Mouse (Mus musculus): ENCODE measurements around the gene Mcts1. TPM values are rescaled to one million over a fixed set of nuclear protein-coding genes. Genes with fewer than 3 reads are reported as not detected.
A peak's percentile ranks its signal among the peaks of the same experiment; 100 is the strongest.

The Mcts1 gene
- polyA plus RNA-seq (2012; rRNA removed), result 5.2 and 8.5 TPM in 2 replicates

DNA sequence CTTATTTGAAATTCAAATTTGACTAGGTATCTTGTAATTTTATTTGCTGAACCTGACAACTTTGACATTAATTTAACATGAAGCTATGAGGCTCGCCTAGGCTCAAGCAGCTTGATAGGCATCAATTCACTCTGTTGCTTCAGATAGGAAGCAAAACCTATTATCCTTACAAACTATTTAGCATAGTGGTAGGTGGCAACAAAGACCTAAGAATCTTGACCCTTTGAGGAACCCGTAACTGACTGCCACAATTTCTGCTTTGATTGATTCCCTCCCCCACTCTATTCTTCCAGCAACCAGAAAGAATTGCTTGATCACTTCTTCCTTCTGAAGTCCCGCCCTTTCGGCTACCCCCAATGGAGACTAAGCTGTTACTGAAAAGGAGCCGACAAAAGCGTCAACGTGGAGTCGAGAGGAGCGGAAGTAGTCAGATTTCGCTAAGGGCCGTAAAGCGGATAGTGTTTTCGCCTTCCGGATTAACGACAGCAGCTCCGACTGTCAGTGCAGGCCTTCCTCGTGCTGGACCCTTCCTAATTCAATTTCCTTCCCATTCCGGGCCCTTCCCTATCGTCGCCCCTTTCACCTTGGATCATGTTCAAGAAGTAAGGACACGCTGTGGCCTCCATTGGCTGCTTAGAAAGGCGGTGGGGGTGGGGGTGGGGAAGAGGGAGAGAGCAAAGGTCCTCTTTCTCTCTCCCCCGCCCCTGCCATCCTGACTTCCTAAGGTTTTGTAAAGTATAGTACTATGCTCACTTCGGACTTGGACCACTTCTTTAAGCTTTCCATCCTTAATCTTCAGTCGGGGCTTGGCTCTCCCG is at the start of gene Mcts1:
Gene Mcts1 (plus strand): TSS at position 402 of the 818 bp plus-strand sequence.
- Histone ChIP-seq H3K4me3 (replicated peaks; ENCODE audit: extremely low read depth, low read depth, low read length) (peak within 1 kb of the TSS; percentile 84), H3K4me1 (ENCODE audit: control insufficient read depth, insufficient read depth, low read length) (no peaks in the 10 kb centered on the region)
- DNase-seq, result peak; percentile 62
- TF ChIP-seq CTCF (IDR thresholded peaks at IDR 0.05; ENCODE audit: insufficient read depth, low read length), result no peak
- TF ChIP-seq POLR2A (IDR thresholded peaks at IDR 0.05; ENCODE audit: borderline replicate concordance, extremely low read depth, low read depth, low read length), result peak; percentile 70; the same call in 1 of the 2 replicates
- 32% methylated on average over 26 of the region's 26 CpGs for WGBS

DNA sequence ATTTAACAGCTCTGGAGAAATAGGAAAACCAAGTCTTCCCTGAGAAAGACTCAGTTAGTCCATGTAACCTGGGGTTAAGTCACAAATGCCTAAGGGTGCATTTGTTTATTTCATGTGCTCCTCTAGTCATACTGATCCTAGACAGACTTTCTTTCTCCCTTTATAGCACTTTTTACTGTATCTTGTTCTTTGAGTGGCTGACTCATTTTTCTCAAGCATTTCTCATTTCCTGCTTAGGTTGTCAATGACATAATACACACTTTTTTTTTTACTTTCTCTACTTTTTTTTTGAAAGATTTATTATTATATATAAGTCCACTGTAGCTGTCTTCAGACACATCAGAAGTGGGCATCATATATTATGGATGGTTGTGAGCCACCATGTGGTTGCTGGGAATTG is 47.1 kb upstream of the Mcts1 start:
- Histone ChIP-seq H3K4me1 (ENCODE audit: control insufficient read depth, insufficient read depth, low read length) (no peaks in the 10 kb centered on the region), H3K4me3 (replicated peaks; ENCODE audit: extremely low read depth, low read depth, low read length) (no peak overlapping the region)
- TF ChIP-seq CTCF (IDR thresholded peaks at IDR 0.05; ENCODE audit: insufficient read depth, low read length), result no peak
- no peak for DNase-seq

DNA sequence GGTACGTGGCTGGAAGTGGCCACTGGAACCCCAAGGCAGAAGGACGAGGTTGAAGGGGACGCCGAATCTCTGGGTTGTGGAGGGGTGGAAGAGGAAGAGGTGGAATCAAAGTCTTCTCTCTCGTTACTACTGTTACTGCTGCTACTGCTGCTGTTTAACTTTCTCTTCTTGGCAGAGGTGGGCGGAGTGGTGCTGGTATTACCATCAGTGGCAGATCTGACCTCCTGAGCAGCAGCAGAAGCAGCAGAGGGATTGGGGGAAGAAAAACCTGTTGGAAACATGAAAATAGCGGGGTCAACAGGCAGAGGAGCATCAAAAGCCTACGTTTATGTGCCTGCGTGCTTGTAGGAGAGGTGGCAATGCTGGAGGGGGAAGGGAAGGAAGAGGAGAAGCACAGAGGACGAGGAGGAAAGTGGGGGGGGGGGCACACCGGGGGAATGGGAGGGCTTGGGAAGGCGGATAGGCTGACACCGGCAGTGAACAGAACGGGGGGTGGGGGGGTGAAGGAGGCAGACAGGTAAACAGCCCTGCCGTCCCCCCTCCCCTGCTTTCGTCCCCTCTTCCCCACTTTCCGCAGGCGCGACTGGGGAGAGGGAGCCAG is 36.3 kb upstream of the Mcts1 start:
- TF ChIP-seq POLR2A (IDR thresholded peaks at IDR 0.05; ENCODE audit: borderline replicate concordance, extremely low read depth, low read depth, low read length), result no peak
- TF ChIP-seq CTCF (IDR thresholded peaks at IDR 0.05; ENCODE audit: insufficient read depth, low read length), result no peak
- Histone ChIP-seq H3K4me3 (replicated peaks; ENCODE audit: extremely low read depth, low read depth, low read length) (peak overlapping the region; percentile 68), H3K4me1 (ENCODE audit: control insufficient read depth, insufficient read depth, low read length) (peaks cover 2% of the 10 kb centered on the region; the same call in 1 of the 2 replicates)
- 26% methylated on average over 15 of the region's 19 CpGs for WGBS
- DNase-seq, result peak; percentile 25

DNA sequence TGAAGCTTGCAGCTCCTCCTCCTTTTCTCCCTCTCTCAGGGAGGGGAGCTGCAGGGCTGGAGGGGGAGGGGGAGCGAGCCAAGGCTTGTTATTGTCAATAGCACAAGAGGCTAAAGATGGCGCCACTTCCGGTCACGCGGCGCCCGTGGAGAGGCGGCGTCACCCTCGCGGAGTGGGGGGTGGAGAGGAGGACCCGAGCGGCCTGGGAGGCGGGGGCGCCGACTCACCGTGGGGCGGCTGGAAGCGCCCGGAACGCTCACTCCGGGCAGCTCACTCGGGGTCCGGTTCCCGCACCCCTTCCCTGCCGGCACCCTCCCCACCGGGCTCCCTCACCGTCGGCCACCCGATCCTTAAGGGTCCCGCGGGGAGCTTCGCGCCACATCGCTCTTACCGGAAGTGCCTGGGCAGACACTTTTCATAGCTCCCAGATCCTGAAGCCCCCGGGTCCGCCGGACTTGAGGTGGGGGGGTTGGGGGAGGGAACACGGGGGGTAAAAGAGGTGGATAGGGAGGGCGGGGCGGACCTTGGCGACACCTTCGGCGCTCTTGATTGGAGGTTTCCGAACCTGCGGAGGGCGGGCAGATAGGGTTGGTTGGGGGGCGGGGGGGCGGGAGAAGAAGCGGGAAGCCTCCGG is 35.7 kb upstream of the Mcts1 start:
- peak; percentile 86 for DNase-seq
- Histone ChIP-seq H3K4me3 (replicated peaks; ENCODE audit: extremely low read depth, low read depth, low read length) (peak overlapping the region; percentile 68), H3K4me1 (ENCODE audit: control insufficient read depth, insufficient read depth, low read length) (peaks cover 2% of the 10 kb centered on the region; the same call in 1 of the 2 replicates)
- no peak for TF ChIP-seq CTCF (IDR thresholded peaks at IDR 0.05; ENCODE audit: insufficient read depth, low read length)
- TF ChIP-seq POLR2A (IDR thresholded peaks at IDR 0.05; ENCODE audit: borderline replicate concordance, extremely low read depth, low read depth, low read length), result peak; percentile 41; the same call in 1 of the 2 replicates
- WGBS, result 22% methylated on average over 47 of the region's 52 CpGs

DNA sequence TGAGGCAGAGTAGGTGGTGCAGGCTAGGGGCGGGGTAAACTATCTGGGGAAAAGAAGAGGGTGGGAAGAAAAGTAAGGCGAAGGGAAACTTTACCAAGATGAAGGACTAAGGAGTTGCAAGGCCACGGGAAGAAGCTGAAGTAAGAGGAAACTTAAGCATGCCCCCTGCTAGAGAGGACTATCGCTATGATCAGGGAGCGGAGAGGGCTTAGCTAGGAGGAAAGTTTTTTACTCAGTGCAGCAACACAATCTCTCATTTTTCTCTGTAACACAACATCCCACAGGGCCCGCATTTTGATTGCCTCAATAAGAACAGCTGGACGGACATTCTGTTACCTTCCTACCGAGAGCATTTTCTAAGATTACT is 35.2 kb upstream of the Mcts1 start:
- WGBS, result 28% methylated on average over 8 of the region's 8 CpGs
- Histone ChIP-seq H3K4me3 (replicated peaks; ENCODE audit: extremely low read depth, low read depth, low read length) (peak overlapping the region; percentile 70), H3K4me1 (ENCODE audit: control insufficient read depth, insufficient read depth, low read length) (peaks cover 2% of the 10 kb centered on the region; the same call in 1 of the 2 replicates)
- DNase-seq, result no peak
- no peak for TF ChIP-seq POLR2A (IDR thresholded peaks at IDR 0.05; ENCODE audit: borderline replicate concordance, extremely low read depth, low read depth, low read length)
- TF ChIP-seq CTCF (IDR thresholded peaks at IDR 0.05; ENCODE audit: insufficient read depth, low read length), result no peak

DNA sequence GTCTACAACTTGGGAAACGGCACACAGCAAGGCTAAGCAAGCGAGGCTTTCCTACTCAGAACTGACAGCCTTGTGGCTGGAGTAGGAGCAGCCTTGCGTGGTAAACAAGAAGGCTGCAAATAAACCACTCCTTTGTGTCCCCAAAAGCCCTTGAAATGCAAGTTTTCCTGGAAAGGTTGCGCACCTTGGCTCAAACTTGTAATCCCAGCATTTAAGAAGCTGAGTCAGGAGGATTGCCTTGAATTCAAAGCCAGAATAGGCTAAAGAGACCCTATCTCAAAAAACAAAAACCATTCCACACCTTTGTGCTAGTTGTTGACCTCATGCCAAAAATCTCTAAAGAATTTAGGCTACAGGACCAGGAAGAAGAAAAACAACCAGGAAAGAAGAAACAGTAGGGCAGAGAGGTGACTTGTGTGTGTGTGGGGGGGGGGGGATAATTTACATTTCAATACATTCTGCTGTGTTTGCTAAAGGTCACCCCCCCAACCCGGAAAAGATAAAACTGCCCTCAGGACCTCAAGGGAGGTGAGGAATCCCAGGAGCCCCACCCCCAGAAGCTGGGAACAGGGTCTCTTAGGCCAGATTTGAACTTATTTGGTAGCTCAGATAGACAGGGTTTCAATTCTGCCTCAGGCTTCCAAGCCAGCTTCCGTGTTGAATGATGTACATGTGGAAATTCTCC is 33.7 kb upstream of the Mcts1 start:
- no peak for DNase-seq
- WGBS, result 66% methylated on average over 6 of the region's 6 CpGs
- Histone ChIP-seq H3K4me3 (replicated peaks; ENCODE audit: extremely low read depth, low read depth, low read length) (no peak overlapping the region), H3K4me1 (ENCODE audit: control insufficient read depth, insufficient read depth, low read length) (peaks cover 2% of the 10 kb centered on the region; the same call in 1 of the 2 replicates)
- TF ChIP-seq CTCF (IDR thresholded peaks at IDR 0.05; ENCODE audit: insufficient read depth, low read length) (no peak), POLR2A (IDR thresholded peaks at IDR 0.05; ENCODE audit: borderline replicate concordance, extremely low read depth, low read depth, low read length) (no peak)

DNA sequence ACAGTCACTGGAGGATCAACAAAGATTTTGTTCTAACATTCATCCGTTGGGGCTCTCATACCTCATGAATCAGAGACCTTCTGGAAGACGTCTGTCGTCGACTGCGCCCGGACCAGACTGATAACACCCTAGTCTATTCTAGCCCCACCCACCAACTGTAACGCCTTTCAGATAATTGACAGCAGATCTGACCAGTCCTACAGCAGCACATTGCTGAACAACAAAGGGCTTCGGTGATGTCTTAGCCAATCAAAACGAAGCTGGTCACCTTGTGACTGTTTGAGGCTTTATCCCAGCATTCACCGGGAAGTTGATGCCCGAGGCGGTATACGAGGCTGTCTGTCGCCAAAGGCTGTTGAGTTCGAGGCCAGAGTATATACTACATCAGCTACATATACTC is 24.3 kb upstream of the Mcts1 start, which contains the start of gene Cul4b:
Gene Cul4b (minus strand): TSS at position 119 of the 400 bp plus-strand sequence.
- H3K4me3 ChIP-seq (replicated peaks; ENCODE audit: extremely low read depth, low read depth, low read length), result no peak within 1 kb of the TSS
- no peak for DNase-seq
- no peaks in the 10 kb centered on the region for H3K4me1 ChIP-seq (ENCODE audit: control insufficient read depth, insufficient read depth, low read length)
- TF ChIP-seq CTCF (IDR thresholded peaks at IDR 0.05; ENCODE audit: insufficient read depth, low read length) (no peak), POLR2A (IDR thresholded peaks at IDR 0.05; ENCODE audit: borderline replicate concordance, extremely low read depth, low read depth, low read length) (no peak)
- 82% methylated on average over 15 of the region's 15 CpGs for WGBS

DNA sequence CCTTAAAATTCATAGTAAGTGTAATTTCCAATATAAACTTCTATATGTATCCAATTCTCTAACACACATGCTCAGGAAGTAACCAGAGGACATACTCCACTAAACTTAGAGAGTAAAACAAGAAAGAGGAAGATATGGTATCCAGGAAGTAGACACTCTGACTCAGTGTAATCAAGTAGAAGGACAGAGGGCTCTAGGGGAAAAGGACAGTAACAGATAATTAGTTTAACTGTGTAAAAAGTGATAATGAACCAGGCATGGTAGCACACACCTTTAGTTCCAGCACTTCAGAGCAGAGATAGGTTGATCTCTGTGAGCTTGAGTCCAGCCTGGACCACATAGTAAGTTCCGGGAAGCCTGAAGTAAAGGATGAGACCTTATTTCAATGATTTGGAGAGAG is 19.2 kb upstream of the Mcts1 start:
- TF ChIP-seq CTCF (IDR thresholded peaks at IDR 0.05; ENCODE audit: insufficient read depth, low read length) (no peak), POLR2A (IDR thresholded peaks at IDR 0.05; ENCODE audit: borderline replicate concordance, extremely low read depth, low read depth, low read length) (no peak)
- 97% methylated on average over 1 of the region's 1 CpGs for WGBS
- DNase-seq, result no peak
- no peak overlapping the region for H3K4me3 ChIP-seq (replicated peaks; ENCODE audit: extremely low read depth, low read depth, low read length)
- no peaks in the 10 kb centered on the region for H3K4me1 ChIP-seq (ENCODE audit: control insufficient read depth, insufficient read depth, low read length)

DNA sequence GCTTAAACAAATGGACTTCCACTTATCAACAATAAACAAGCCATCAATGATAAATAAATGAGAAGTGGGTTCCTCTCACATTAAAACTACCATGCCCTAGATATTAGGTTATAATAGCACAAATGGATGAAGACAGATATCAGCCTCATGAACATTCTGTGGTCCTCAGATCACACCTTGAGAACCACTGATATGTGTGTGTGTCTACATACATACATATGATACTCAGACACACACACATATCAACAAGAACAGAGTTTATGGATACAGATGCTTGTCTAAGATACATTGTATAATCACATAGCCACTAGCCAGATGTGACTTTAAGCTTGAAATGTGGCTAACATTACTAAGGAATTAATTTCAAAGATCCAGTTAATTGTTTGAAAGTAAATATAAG is 17.1 kb upstream of the Mcts1 start:
- H3K4me3 ChIP-seq (replicated peaks; ENCODE audit: extremely low read depth, low read depth, low read length), result no peak overlapping the region
- H3K4me1 ChIP-seq (ENCODE audit: control insufficient read depth, insufficient read depth, low read length), result no peaks in the 10 kb centered on the region
- no peak for DNase-seq
- TF ChIP-seq POLR2A (IDR thresholded peaks at IDR 0.05; ENCODE audit: borderline replicate concordance, extremely low read depth, low read depth, low read length), result no peak
- no peak for TF ChIP-seq CTCF (IDR thresholded peaks at IDR 0.05; ENCODE audit: insufficient read depth, low read length)

Data from lung, adult 2 months (tissue).